Mouse (Mus musculus) neural tube, embryonic 15.5 days (tissue): ENCODE results near the gene Luc7l3. TPM values are rescaled to one million over a fixed set of nuclear protein-coding genes. Genes with fewer than 3 reads are reported as not detected.
A peak's percentile ranks its signal among the peaks of the same experiment; 100 is the strongest.
"Not testable (repeated sequence)": the region's sequence is repeated elsewhere in the genome, so short reads cannot be mapped to it uniquely, and the experiment has no call there.

Source experiments
- ATAC-seq: fragments of 200-750 bp; cut with Nextera tagmentation; 2 replicates; pipeline ENCODE4 v1.8.0; 2017; ENCODE audit warnings: mild to moderate bottlenecking, moderate TSS enrichment, moderate library complexity; ENCODE audit not compliant: low FRiP score
- H3K27ac ChIP-seq: fragments of 300-500 bp; sonication (generic); replicated peaks from 2 replicates; pipeline ENCODE4 v1.5.1; 2015; ENCODE audit warnings: mild to moderate bottlenecking, inconsistent platforms
- H3K27me3 ChIP-seq: fragments of 300-500 bp; sonication (generic); replicated peaks from 2 replicates; pipeline ENCODE4 v1.6.1; 2015; ENCODE audit warnings: inconsistent platforms
- H3K36me3 ChIP-seq: fragments of 300-500 bp; sonication (generic); 2 replicates; pipeline ENCODE4 v1.6.1; 2015; ENCODE audit warnings: inconsistent platforms
- H3K4me1 ChIP-seq: fragments of 300-500 bp; sonication (generic); 2 replicates; pipeline ENCODE4 v1.6.1; 2015; ENCODE audit warnings: inconsistent platforms
- H3K4me2 ChIP-seq: fragments of 300-500 bp; sonication (generic); 2 replicates; pipeline ENCODE4 v1.6.1; 2015; ENCODE audit warnings: inconsistent platforms, mild to moderate bottlenecking, moderate library complexity
- H3K4me3 ChIP-seq: fragments of 300-500 bp; sonication (generic); replicated peaks from 2 replicates; pipeline ENCODE4 v1.5.1; 2015; ENCODE audit warnings: mild to moderate bottlenecking, inconsistent platforms
- H3K9ac ChIP-seq: fragments of 300-500 bp; sonication (generic); replicated peaks from 2 replicates; pipeline ENCODE4 v1.6.1; 2015; ENCODE audit warnings: mild to moderate bottlenecking, inconsistent platforms
- H3K9me3 ChIP-seq: fragments of 300-500 bp; sonication (generic); replicated peaks from 2 replicates; pipeline ENCODE4 v1.6.1; 2016; ENCODE audit warnings: inconsistent platforms
- WGBS: fragments of 180-500 bp; shearing (Covaris S2); methylation state at CpG from one replicate; pipeline ENCODE4 v1.1.7; 2015; ENCODE audit warnings: mixed read lengths; 5-methylcytosine and 5-hydroxymethylcytosine counted together
- polyA plus RNA-seq: library from polyadenylated mRNA; unstranded; fragments of >200 nt; fragmentation: Nextera tagmentation; extraction: Ambion mirVana; gene quantifications from 2 replicates; pipeline ENCODE4 v1.2.1, GENCODE M21; 2015

Luc7l3 gene
- polyA plus RNA-seq, 1 experiment from 2014 or later: 133 TPM

GRCm38 (mm10) chr11:94268761-94269160, 53.0 kb downstream of the Luc7l3 start:
- no peaks in the 10 kb centered on the region for H3K9me3 ChIP-seq
- H3K27ac ChIP-seq: no peak overlapping the region
- no peaks in the 10 kb centered on the region for H3K27me3 ChIP-seq
- no peaks in the 10 kb centered on the region for H3K36me3 ChIP-seq
- H3K4me2 ChIP-seq: no peak overlapping the region
- H3K4me1 ChIP-seq: peaks cover 10% of the 10 kb centered on the region; the same call in 1 of the 2 replicates
- no peak overlapping the region for H3K4me3 ChIP-seq
- no peak for ATAC-seq
- no peak overlapping the region for H3K9ac ChIP-seq

GRCm38 (mm10) chr11:94266155-94266554, 55.6 kb downstream of the Luc7l3 start:
- H3K4me1 ChIP-seq: peaks cover 10% of the 10 kb centered on the region; the same call in 1 of the 2 replicates
- H3K9me3 ChIP-seq, H3K27ac ChIP-seq, H3K4me3 ChIP-seq, H3K4me2 ChIP-seq, H3K27me3 ChIP-seq, ATAC-seq, H3K9ac ChIP-seq, H3K36me3 ChIP-seq: not testable (repeated sequence)
- 87% methylated on average over 3 of the region's 3 CpGs for WGBS

GRCm38 (mm10) chr11:94265134-94265785, 56.5 kb downstream of the Luc7l3 start:
- H3K4me2 ChIP-seq: peak overlapping the region; percentile 66
- peaks cover 10% of the 10 kb centered on the region; the same call in 1 of the 2 replicates for H3K4me1 ChIP-seq
- ATAC-seq: peak; percentile 74; the same call in 1 of the 2 replicates
- peak overlapping the region; percentile 58 for H3K27ac ChIP-seq
- H3K9me3 ChIP-seq: no peaks in the 10 kb centered on the region
- peak overlapping the region; percentile 36 for H3K9ac ChIP-seq
- no peaks in the 10 kb centered on the region for H3K27me3 ChIP-seq
- no peaks in the 10 kb centered on the region for H3K36me3 ChIP-seq
- under 1% methylated on average over 18 of the region's 18 CpGs for WGBS
- H3K4me3 ChIP-seq: peak overlapping the region; percentile 36

- H3K9ac ChIP-seq: no peak overlapping the region
- H3K27me3 ChIP-seq: no peaks in the 10 kb centered on the region
- WGBS: 72% methylated on average over 6 of the region's 6 CpGs
- ATAC-seq: no peak
- H3K9me3 ChIP-seq: no peaks in the 10 kb centered on the region
- H3K4me1 ChIP-seq: peaks cover 10% of the 10 kb centered on the region; the same call in 1 of the 2 replicates
- H3K4me3 ChIP-seq: no peak overlapping the region
- H3K4me2 ChIP-seq: no peak overlapping the region
- H3K36me3 ChIP-seq: no peaks in the 10 kb centered on the region
- no peak overlapping the region for H3K27ac ChIP-seq
These were observed 60.0 kb downstream of the Luc7l3 start for GRCm38 (mm10) chr11:94261585-94262370.

GRCm38 (mm10) chr11:94259814-94260213, 62.0 kb downstream of the Luc7l3 start:
- Histone ChIP-seq H3K4me2 (no peak overlapping the region), H3K9me3 (no peaks in the 10 kb centered on the region), H3K36me3 (no peaks in the 10 kb centered on the region), H3K4me1 (peaks cover 6% of the 10 kb centered on the region), H3K4me3 (no peak overlapping the region), H3K9ac (no peak overlapping the region), H3K27me3 (no peaks in the 10 kb centered on the region), H3K27ac (no peak overlapping the region)
- ATAC-seq: no peak
- WGBS: 53% methylated on average over 4 of the region's 4 CpGs

GRCm38 (mm10) chr11:94257987-94258386, 63.8 kb downstream of the Luc7l3 start:
- Histone ChIP-seq H3K27me3 (no peaks in the 10 kb centered on the region), H3K27ac (no peak overlapping the region), H3K4me1 (peaks cover 4% of the 10 kb centered on the region; the same call in 1 of the 2 replicates), H3K36me3 (no peaks in the 10 kb centered on the region), H3K9ac (no peak overlapping the region), H3K4me2 (no peak overlapping the region), H3K9me3 (no peaks in the 10 kb centered on the region), H3K4me3 (no peak overlapping the region)
- ATAC-seq: no peak
- 79% methylated on average over 14 of the region's 14 CpGs for WGBS

- no peak for ATAC-seq
- H3K9me3 ChIP-seq: no peaks in the 10 kb centered on the region
- no peak overlapping the region for H3K27ac ChIP-seq
- no peaks in the 10 kb centered on the region for H3K27me3 ChIP-seq
- no peak overlapping the region for H3K9ac ChIP-seq
- H3K36me3 ChIP-seq: no peaks in the 10 kb centered on the region
- no peak overlapping the region for H3K4me2 ChIP-seq
- H3K4me1 ChIP-seq: peaks cover 4% of the 10 kb centered on the region; the same call in 1 of the 2 replicates
- WGBS: 62% methylated on average over 5 of the region's 5 CpGs
- H3K4me3 ChIP-seq: no peak overlapping the region
These were observed 66.1 kb downstream of the Luc7l3 start for GRCm38 (mm10) chr11:94255733-94256132.

GRCm38 (mm10) chr11:94253691-94254090, 68.1 kb downstream of the Luc7l3 start:
- Histone ChIP-seq H3K27me3 (no peaks in the 10 kb centered on the region), H3K4me3 (no peak overlapping the region), H3K4me1 (peaks cover 4% of the 10 kb centered on the region; the same call in 1 of the 2 replicates), H3K4me2 (no peak overlapping the region), H3K36me3 (no peaks in the 10 kb centered on the region), H3K27ac (no peak overlapping the region), H3K9me3 (no peaks in the 10 kb centered on the region), H3K9ac (no peak overlapping the region)
- WGBS: 89% methylated on average over 10 of the region's 10 CpGs
- no peak for ATAC-seq

- no peak for ATAC-seq
- peaks cover 4% of the 10 kb centered on the region; the same call in 1 of the 2 replicates for H3K4me1 ChIP-seq
- no peak overlapping the region for H3K4me2 ChIP-seq
- no peak overlapping the region for H3K9ac ChIP-seq
- no peak overlapping the region for H3K27ac ChIP-seq
- 83% methylated on average over 9 of the region's 9 CpGs for WGBS
- no peaks in the 10 kb centered on the region for H3K9me3 ChIP-seq
- no peaks in the 10 kb centered on the region for H3K36me3 ChIP-seq
- H3K4me3 ChIP-seq: no peak overlapping the region
- H3K27me3 ChIP-seq: no peaks in the 10 kb centered on the region
These were observed 68.6 kb downstream of the Luc7l3 start for GRCm38 (mm10) chr11:94253156-94253555.

GRCm38 (mm10) chr11:94246789-94247061, 75.1 kb downstream of the Luc7l3 start:
- Histone ChIP-seq H3K4me1 (peaks cover 34% of the 10 kb centered on the region), H3K9me3 (no peaks in the 10 kb centered on the region), H3K27me3 (0 out of 2 replicates have a peak, but pooled peaks cover 9% of the 10 kb centered on the region), H3K4me2 (no peak overlapping the region), H3K4me3 (no peak overlapping the region), H3K9ac (no peak overlapping the region), H3K36me3 (no peaks in the 10 kb centered on the region), H3K27ac (peak overlapping the region; percentile 23; the same call in 1 of the 2 replicates)
- WGBS: 62% methylated on average over 8 of the region's 8 CpGs
- ATAC-seq: no peak

- H3K4me2 ChIP-seq: no peak within 1 kb of the TSS
- 46% methylated on average over 17 of the region's 17 CpGs for WGBS
These were observed 75.6 kb downstream of the Luc7l3 start, which contains the start of gene Wfikkn2 for GRCm38 (mm10) chr11:94245955-94246788. Wfikkn2 (minus strand) TSS chr11:94246005.

More at GRCm38 (mm10) chr11:94245955-94246788, 75.6 kb downstream of the Luc7l3 start, which contains the start of gene Wfikkn2:
- Histone ChIP-seq H3K36me3 (no peaks in the 10 kb centered on the region), H3K4me3 (no peak within 1 kb of the TSS), H3K27ac (peak within 1 kb of the TSS; percentile 48; the same call in 1 of the 2 replicates), H3K4me1 (peaks cover 34% of the 10 kb centered on the region), H3K9me3 (no peaks in the 10 kb centered on the region), H3K27me3 (0 out of 2 replicates have a peak, but pooled peaks cover 9% of the 10 kb centered on the region), H3K9ac (no peak within 1 kb of the TSS)
- no peak for ATAC-seq
